Mouse (Mus musculus): ENCODE data around the gene Acbd7.

The Acbd7 gene

DNA sequence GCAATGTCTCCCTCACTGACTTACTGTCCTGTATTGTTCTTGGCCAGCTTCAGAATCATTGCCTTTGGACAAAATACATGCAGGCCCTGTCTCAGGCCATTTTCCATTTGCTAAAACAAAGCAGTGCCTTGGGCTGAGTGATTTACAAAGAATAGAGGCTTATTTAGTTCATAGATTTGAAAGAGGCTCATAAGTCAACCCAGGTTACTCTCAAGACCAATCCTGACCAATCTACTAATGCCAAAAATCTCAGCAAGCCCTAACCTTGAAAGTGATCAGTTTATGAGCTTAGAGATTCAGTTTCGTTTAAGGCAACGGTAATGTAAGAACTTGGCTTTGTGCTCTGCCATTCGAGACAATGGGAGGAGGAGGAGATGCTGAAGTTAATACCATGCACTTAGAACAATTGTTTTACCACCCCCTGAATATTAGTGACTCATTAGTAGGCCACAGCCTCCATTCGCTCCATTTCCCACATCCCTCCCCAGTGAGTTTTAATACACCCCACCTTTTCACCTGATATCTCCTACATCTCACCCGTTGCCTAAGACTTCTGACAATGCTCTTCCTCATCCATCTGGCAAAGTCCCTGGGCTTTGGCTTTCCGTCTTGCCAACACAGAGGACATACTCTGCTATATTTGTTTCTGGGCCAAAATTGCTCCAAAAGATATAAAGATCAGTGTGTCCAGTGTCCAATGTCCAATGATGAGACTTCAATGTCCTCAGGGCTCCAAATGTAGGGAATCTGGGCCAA is 51.3 kb downstream of the Acbd7 start:
- DNase-seq (ENCODE audit: low read depth, low spot score): no peak

Data from c-Kit-negative CD71-positive TER-119-positive erythroid progenitor cells, embryonic 14.5 days (primary cell).